Mouse (Mus musculus): ENCODE measurements around the gene Samd10.

DNA sequence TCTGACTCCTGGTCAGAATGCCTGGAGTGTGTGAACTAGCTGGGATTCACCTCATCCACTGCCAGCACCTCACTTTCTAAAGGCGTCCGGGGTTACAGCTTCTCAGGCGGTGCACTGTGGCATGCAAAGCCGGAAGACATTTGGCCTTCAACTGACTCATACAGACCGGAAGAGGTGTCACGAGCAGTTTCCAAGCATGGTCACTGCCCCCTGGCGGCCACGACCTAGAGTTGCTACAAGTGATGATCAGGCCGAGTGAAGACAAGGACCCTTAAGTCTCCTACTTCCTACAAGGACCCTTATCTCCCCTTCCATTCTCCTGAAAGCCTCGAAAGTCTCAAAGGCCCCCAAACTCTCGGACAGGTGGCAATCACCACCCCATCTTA is 18.0 kb downstream of the Samd10 start:
- TF ChIP-seq CTCF (IDR thresholded peaks at IDR 0.05; ENCODE audit: control insufficient read depth, insufficient read depth, insufficient replicate concordance, low read depth, low read length) (peak; percentile 94), POLR2A (IDR thresholded peaks at IDR 0.05; ENCODE audit: control insufficient read depth, low read depth, low read length) (no peak)

All from testis, adult 2 months (tissue).